Mouse (Mus musculus) bone marrow macrophage, adult 2 months (primary cell): ENCODE measurements at regions not wholly inside any gene's neighbourhood (a gene's known extent, or its start where the extent isn't known, plus 50 kb on each side); places are given as distances from the start of the nearest gene placed in this dataset.

ENCODE experiments used
- CTCF ChIP-seq: IDR thresholded peaks from 2 replicates; pipeline ENCODE4 v1.5.1; 2012; ENCODE audit warnings: low read depth, mild to moderate bottlenecking, low read length, moderate library complexity
- POLR2A ChIP-seq: IDR thresholded peaks from 2 replicates; pipeline ENCODE4 v1.6.1; 2012; ENCODE audit warnings: mild to moderate bottlenecking, low read depth, low read length, borderline replicate concordance

DNA sequence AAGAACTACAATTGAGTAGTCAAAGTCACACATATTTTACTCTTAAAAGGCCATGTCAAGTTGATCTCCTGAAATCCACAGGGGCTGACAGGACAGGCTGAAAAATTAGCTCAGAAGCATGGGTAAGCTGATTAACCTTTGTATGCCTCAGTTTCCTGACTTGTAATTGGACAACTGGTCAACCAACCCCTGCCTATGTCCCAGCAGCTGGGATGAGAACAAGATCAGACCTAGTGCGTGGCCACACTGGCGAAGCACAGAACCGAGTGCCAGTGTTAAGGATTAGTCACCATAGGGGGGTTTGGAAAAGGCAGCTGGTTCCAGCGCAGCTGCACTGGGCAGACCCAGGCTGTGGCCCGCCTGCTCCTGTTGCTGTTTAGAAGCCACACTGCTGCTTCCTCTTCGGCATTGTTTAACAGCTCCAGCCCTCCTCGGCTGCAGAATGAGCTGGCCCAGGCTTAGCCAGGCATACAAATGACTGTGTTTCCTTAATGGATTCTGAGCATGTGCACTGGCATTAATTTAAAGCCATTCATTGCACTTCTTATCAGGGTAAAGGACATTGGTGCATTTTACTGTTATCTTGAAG lies 120.1 kb upstream of the Dock1 start:
- no peak for TF ChIP-seq CTCF
- TF ChIP-seq POLR2A = no peak
